Mouse (Mus musculus) limb, embryonic 13.5 days (tissue): ENCODE measurements around the gene Teddm3. TPM values are rescaled to one million over a fixed set of nuclear protein-coding genes. Genes with fewer than 3 reads are reported as not detected.
"Not testable (repeated sequence)": the region's sequence is repeated elsewhere in the genome, so short reads cannot be mapped to it uniquely, and the experiment has no call there.

Experiments used
- ATAC-seq: fragments of 200-750 bp; cut with Nextera tagmentation; 2 replicates; pipeline ENCODE4 v1.8.0; 2017; ENCODE audit warnings: low read depth, moderate number of reproducible peaks, moderate TSS enrichment; ENCODE audit not compliant: low FRiP score
- H3K27ac ChIP-seq: fragments of 300-500 bp; sonication (generic); 2 replicates; pipeline ENCODE4 v1.5.1; 2015; ENCODE audit warnings: inconsistent platforms, mild to moderate bottlenecking, moderate library complexity
- H3K27me3 ChIP-seq: fragments of 300-500 bp; sonication (generic); 2 replicates; pipeline ENCODE4 v1.6.1; 2015; ENCODE audit warnings: mild to moderate bottlenecking, inconsistent platforms
- H3K36me3 ChIP-seq: fragments of 300-500 bp; sonication (generic); 2 replicates; pipeline ENCODE4 v1.6.1; 2015; ENCODE audit warnings: inconsistent platforms, mild to moderate bottlenecking, moderate library complexity
- H3K4me1 ChIP-seq: fragments of 300-500 bp; sonication (generic); 2 replicates; pipeline ENCODE4 v1.6.1; 2015; ENCODE audit warnings: inconsistent platforms
- H3K4me2 ChIP-seq: fragments of 300-500 bp; sonication (generic); replicated peaks from 2 replicates; pipeline ENCODE4 v1.6.1; 2015; ENCODE audit warnings: inconsistent platforms, mild to moderate bottlenecking, moderate library complexity
- H3K4me3 ChIP-seq: fragments of 300-500 bp; sonication (generic); 2 replicates; pipeline ENCODE4 v1.5.1; 2015; ENCODE audit warnings: moderate library complexity, mild to moderate bottlenecking, inconsistent platforms
- H3K9ac ChIP-seq: fragments of 300-500 bp; sonication (generic); 2 replicates; pipeline ENCODE4 v1.6.1; 2015; ENCODE audit warnings: mild to moderate bottlenecking, inconsistent platforms
- H3K9me3 ChIP-seq: fragments of 300-500 bp; sonication (generic); 2 replicates; pipeline ENCODE4 v1.6.1; 2016; ENCODE audit warnings: inconsistent platforms
- WGBS: fragments of 180-500 bp; shearing (Covaris S2); methylation state at CpG from one replicate; pipeline ENCODE4 v1.1.7; 2015; 5-methylcytosine and 5-hydroxymethylcytosine counted together
- polyA plus RNA-seq: library from polyadenylated mRNA; unstranded; fragments of >200 nt; fragmentation: Nextera tagmentation; extraction: Ambion mirVana; gene quantifications from 2 replicates; pipeline ENCODE4 v1.2.1, GENCODE M21; 2015

The Teddm3 gene
- polyA plus RNA-seq, 1 experiment from 2014 or later, result not detected

DNA sequence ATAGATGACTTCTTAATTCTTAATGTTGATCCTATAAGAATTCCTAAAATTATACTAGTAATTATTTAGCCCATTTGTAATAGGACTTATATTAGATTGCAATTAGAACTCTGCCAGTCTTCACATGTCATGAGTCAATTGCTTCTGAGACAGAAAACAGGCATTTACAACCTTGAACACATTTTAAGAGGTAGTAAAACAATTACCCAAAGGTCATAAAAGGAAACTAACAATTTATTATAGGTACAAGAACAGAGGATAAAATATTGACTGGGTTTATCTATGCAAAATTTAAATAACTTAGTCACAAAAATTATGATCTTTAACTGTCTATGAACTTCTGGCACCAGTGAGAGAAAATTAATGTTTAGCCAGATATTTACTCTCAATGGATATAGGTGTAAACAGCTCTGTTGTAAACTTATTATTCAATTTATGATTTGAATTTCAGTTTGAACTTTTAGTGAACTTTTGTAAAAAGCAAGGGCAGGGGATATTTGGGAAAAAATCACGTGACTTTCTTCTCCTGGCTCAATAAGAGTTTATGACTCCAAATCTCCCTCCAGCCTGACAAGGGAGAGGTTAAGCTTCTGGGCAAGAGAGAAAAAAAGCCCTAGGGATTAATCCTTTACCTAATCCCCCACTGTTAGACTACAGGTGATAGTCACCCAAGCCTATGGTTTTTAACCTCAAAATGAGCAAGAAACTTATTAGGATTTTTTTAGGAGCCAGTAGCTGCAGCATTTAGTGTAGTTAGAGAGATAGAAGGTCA is 17.3 kb downstream of the Teddm3 start:
- Histone ChIP-seq H3K36me3 (no peaks in the 10 kb centered on the region), H3K27ac (no peak overlapping the region), H3K4me2 (no peak overlapping the region), H3K4me1 (no peaks in the 10 kb centered on the region), H3K27me3 (no peaks in the 10 kb centered on the region), H3K9me3 (0 out of 2 replicates have a peak, but pooled peaks cover 7% of the 10 kb centered on the region), H3K9ac (no peak overlapping the region), H3K4me3 (no peak overlapping the region)
- 11% methylated on average over 1 of the region's 1 CpGs for WGBS
- ATAC-seq, result no peak

DNA sequence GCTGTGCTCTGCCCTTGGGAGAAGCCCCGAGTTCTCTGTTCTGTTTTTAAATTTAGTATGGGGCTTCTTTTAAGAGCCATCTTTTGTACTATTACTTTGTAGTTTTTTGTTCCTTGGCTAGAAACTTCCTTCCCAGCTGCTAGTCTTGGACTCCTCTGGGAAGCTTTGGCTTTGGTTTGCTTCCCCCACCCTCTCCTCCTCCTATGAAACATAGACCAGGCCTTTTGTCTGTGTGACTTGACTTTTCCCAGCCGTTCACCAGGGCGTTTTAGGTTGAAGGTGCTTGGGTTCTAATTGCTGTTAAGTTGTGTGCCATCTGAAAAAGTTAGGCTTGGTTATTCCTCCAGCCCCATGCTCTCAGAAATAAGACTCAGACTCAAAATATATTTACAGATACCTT is 26.1 kb downstream of the Teddm3 start:
- not testable (repeated sequence) for H3K4me2 ChIP-seq, ATAC-seq, H3K9ac ChIP-seq, H3K4me1 ChIP-seq, H3K27ac ChIP-seq, H3K27me3 ChIP-seq, H3K9me3 ChIP-seq, H3K4me3 ChIP-seq, H3K36me3 ChIP-seq
- 81% methylated on average over 3 of the region's 3 CpGs for WGBS

DNA sequence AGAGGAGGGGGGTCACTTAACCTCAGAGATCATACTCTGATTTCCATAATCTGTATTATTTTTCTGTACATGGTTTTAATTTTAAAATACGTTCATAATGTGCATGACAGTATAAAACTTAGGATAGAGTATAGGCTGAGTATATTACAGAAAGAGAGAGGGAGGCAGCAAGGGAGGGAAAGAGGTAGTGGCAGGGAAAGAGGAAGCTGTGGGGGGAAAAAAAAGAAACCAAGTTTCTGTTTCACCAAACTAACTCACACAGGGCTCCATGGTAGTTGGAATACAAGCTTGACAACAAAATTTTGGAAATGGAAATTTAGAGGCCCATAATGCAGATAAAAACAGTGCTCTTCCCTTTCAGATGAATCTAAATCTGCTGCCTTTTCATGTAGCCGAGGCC is 31.0 kb downstream of the Teddm3 start:
- 77% methylated on average over 2 of the region's 2 CpGs for WGBS
- not testable (repeated sequence) for H3K4me1 ChIP-seq, ATAC-seq, H3K27me3 ChIP-seq, H3K9ac ChIP-seq, H3K36me3 ChIP-seq, H3K9me3 ChIP-seq, H3K4me2 ChIP-seq, H3K27ac ChIP-seq, H3K4me3 ChIP-seq

DNA sequence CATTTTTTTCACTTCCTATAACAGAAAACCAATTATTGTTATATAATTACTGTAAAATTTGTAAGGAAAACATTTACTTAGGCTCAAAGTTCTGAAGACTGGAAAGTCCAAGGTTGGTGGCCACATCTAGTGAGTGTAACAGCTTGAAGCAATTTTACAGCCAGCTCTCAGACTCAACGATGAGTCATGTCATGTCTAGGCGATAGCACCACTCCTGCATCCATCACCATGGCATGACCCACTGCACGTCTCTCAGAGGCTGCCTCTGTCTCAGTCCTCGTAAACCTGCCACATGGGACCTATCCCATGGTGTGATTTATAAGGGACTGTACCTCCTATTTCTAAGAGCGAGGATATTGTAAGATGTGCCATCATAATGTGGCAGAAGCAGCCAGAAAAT is 37.7 kb downstream of the Teddm3 start:
- WGBS, result 46% methylated on average over 5 of the region's 5 CpGs

DNA sequence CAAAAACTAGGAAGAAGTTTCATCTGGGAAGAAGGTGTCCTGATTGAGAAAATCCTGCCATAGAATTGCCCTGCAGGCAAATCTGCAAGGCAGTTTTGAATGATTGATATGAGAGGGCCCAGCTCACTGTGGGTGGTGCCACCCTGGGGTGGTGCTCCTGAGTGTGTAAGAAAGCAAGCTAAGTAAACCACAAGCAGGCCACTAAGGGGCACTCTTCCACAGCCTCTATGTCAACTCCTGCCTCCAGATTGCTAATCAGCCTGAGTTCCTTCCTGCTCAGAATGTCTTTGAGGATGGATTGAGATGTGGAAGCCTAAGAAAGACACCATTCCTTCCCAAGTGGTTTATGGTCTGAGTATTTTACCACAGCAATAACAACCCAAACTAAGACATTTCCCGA is 44.3 kb downstream of the Teddm3 start:
- no peak for ATAC-seq
- no peaks in the 10 kb centered on the region for H3K4me1 ChIP-seq
- 73% methylated on average over 1 of the region's 1 CpGs for WGBS

More for the DNA sequence above, 37.7 kb downstream of the Teddm3 start:
- no peaks in the 10 kb centered on the region for H3K9me3 ChIP-seq
- no peaks in the 10 kb centered on the region for H3K4me1 ChIP-seq
- H3K9ac ChIP-seq, result no peak overlapping the region
- H3K27ac ChIP-seq, result no peak overlapping the region
- H3K4me3 ChIP-seq, result no peak overlapping the region
- H3K36me3 ChIP-seq, result no peaks in the 10 kb centered on the region
- no peak overlapping the region for H3K4me2 ChIP-seq
- ATAC-seq, result no peak
- H3K27me3 ChIP-seq, result no peaks in the 10 kb centered on the region

More for the DNA sequence above, 44.3 kb downstream of the Teddm3 start:
- Histone ChIP-seq H3K9ac (no peak overlapping the region), H3K4me2 (no peak overlapping the region), H3K9me3 (no peaks in the 10 kb centered on the region), H3K27me3 (no peaks in the 10 kb centered on the region), H3K4me3 (no peak overlapping the region), H3K27ac (no peak overlapping the region), H3K36me3 (no peaks in the 10 kb centered on the region)

Other genes starting within 250 kb of the Teddm3 start
- 47.9 and 48.7 TPM in 2 replicates for gene Ephb3, start 50.8 kb upstream of the Teddm3 start, polyA plus RNA-seq